Comparison of ENCODE assay signal across 13 mouse cellular contexts in the genomic region with DNA sequence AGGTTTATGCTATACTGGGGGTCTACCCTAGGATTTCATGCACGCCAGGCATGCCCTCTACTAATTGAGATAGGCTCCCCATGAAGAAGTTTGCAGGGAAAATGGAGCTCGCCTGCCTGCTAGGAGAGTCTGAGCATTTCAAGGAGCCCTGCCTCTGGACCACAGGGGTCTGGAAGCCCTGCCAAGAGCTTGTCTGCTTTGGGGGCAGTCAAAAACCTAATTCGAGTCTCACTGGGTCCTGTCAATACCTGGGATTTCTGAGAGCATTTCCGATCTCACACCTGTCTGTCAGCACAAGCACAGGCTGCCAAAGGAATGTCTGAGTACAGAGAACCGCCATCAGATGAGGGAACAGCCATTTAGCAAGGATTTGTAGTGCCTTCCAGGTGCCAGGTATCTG. TPM values are rescaled to one million over a fixed set of nuclear protein-coding genes. Genes with fewer than 3 reads are reported as not detected.
DNase-seq lines count a peak whose midpoint lies in the region; ATAC-seq and TF ChIP-seq lines count a peak whose summit lies in the region.
"Had no signal": no experiment of that assay in that cellular context is flagged by ENCODE, and none has a peak within 500 bp of the region (broad histone marks: within the 10 kb centered on the region; RNA-seq: fewer than 3 reads in every experiment).

No protein-coding gene starts in this region.

- TF ChIP-seq EP300 in liver, postnatal 0 days (IDR thresholded peaks at IDR 0.05; ENCODE audit: low read depth) = no peak

- H3K4me1 ChIP-seq in heart, embryonic 10.5 days = peaks cover 58% of the 10 kb centered on the region
- H3K4me1 ChIP-seq in liver, embryonic 12.5 days = peaks cover 45% of the 10 kb centered on the region
- peaks cover 18% of the 10 kb centered on the region for H3K4me1 ChIP-seq in embryonic fibroblast, embryonic 13.5 days (ENCODE audit: control insufficient read depth, insufficient read depth, low read length)
- H3K4me1 ChIP-seq in liver, postnatal 0 days (ENCODE audit: insufficient read depth) = peaks cover 41% of the 10 kb centered on the region

- WGBS in heart, embryonic 10.5 days = 41% methylated on average over 5 of the region's 5 CpGs
- 56% methylated on average over 5 of the region's 5 CpGs for WGBS in liver, embryonic 12.5 days (ENCODE audit: insufficient replicate concordance)
- 73% methylated on average over 5 of the region's 5 CpGs for WGBS in liver, postnatal 0 days (ENCODE audit: insufficient replicate concordance)

- H3K4me3 ChIP-seq in heart, embryonic 10.5 days = peak overlapping the region; percentile 57
- H3K4me3 ChIP-seq in liver, embryonic 12.5 days = no peak overlapping the region
- no peak overlapping the region for H3K4me3 ChIP-seq in embryonic fibroblast, embryonic 13.5 days (ENCODE audit: insufficient read depth, low read length)
- no peak overlapping the region for H3K4me3 ChIP-seq in liver, postnatal 0 days (ENCODE audit: low read depth, low read length)

- DNase-seq in heart, embryonic 10.5 days (ENCODE audit: low spot score) = no peak
- no peak for DNase-seq in heart, adult 9 months (ENCODE audit: low spot score in 2 of 2)
- no peak for DNase-seq in liver
- no peak for DNase-seq in liver, postnatal 0 days
- DNase-seq in frontal cortex, postnatal 10 days (ENCODE audit: low spot score in 2 of 2) = no peak
- no peak for DNase-seq in cerebellum, adult 18-20 months

- no peak for ATAC-seq in liver, embryonic 12.5 days
- ATAC-seq in liver, postnatal 0 days = no peak

- H3K9me3 ChIP-seq in heart, embryonic 10.5 days = no peaks in the 10 kb centered on the region
- H3K9me3 ChIP-seq in liver, embryonic 12.5 days (replicated peaks) = no peaks in the 10 kb centered on the region
- H3K9me3 ChIP-seq in liver, postnatal 0 days (ENCODE audit: low read length) = no peaks in the 10 kb centered on the region
- H3K9me3 ChIP-seq: forebrain, embryonic 13.5 days had no signal

- H3K4me2 ChIP-seq in liver, embryonic 12.5 days = peak overlapping the region; percentile 89; the same call in 1 of the 2 replicates
- 0 out of 2 replicates have a peak overlapping the region, but pooled peaks have one; percentile 87 for H3K4me2 ChIP-seq in liver, postnatal 0 days (ENCODE audit: low read depth, low read length)

- peaks cover 30% of the 10 kb centered on the region for H3K27me3 ChIP-seq in heart, embryonic 10.5 days (ENCODE audit: insufficient read depth, poor library complexity, severe bottlenecking)
- H3K27me3 ChIP-seq in liver, embryonic 12.5 days (replicated peaks) = peaks cover 42% of the 10 kb centered on the region
- H3K27me3 ChIP-seq in liver, postnatal 0 days (ENCODE audit: insufficient read depth, low read length) = no peaks in the 10 kb centered on the region

- TF ChIP-seq POLR2A in embryonic fibroblast, embryonic 13.5 days (IDR thresholded peaks at IDR 0.05; ENCODE audit: low read depth, low read length) = no peak

- no peaks in the 10 kb centered on the region for H3K36me3 ChIP-seq in heart, embryonic 10.5 days
- no peaks in the 10 kb centered on the region for H3K36me3 ChIP-seq in liver, embryonic 12.5 days
- no peaks in the 10 kb centered on the region for H3K36me3 ChIP-seq in liver, postnatal 0 days (replicated peaks; ENCODE audit: insufficient read depth, low read length)

- H3K9ac ChIP-seq in liver, embryonic 12.5 days = no peak overlapping the region
- no peak overlapping the region for H3K9ac ChIP-seq in liver, postnatal 0 days (replicated peaks)

- TF ChIP-seq CTCF in embryonic fibroblast, embryonic 13.5 days (IDR thresholded peaks at IDR 0.05; ENCODE audit: borderline replicate concordance, insufficient read depth, low read length) = no peak
- TF ChIP-seq CTCF in liver, postnatal 0 days (IDR thresholded peaks at IDR 0.05; ENCODE audit: low read depth) = no peak

- H3K27ac ChIP-seq in heart, embryonic 10.5 days = peak overlapping the region; percentile 91
- no peak overlapping the region for H3K27ac ChIP-seq in liver, embryonic 12.5 days
- peak overlapping the region; percentile 86 for H3K27ac ChIP-seq in embryonic fibroblast, embryonic 13.5 days (ENCODE audit: insufficient read depth, low read length)
- peak overlapping the region; percentile 97 for H3K27ac ChIP-seq in liver, postnatal 0 days (ENCODE audit: low read depth)
- H3K27ac ChIP-seq: forebrain, embryonic 13.5 days had no signal

RNA-seq across cellular contexts. Expression of gene Irf1, which starts 5.2 kb away (rescaled TPM):
- polyA plus RNA-seq in heart, embryonic 10.5 days (2016; fragmentation: Nextera tagmentation; extraction: Ambion mirVana) = 7.9 TPM in 2 replicates
- 7.3 and 7.5 TPM in 2 replicates for polyA plus RNA-seq in liver, embryonic 12.5 days (2016; fragmentation: Nextera tagmentation; extraction: Ambion mirVana)
- 19.7 and 35.1 TPM in 2 replicates for polyA plus RNA-seq in embryonic fibroblast, embryonic 13.5 days (2011; ENCODE audit: insufficient read length, low read depth, missing spikeins)
- 22.0 and 24.5 TPM in 2 replicates for polyA plus RNA-seq in liver, postnatal 0 days (2015; fragmentation: Nextera tagmentation; extraction: Ambion mirVana)

RNA-seq across cellular contexts. Expression of gene Gm17334, which starts 8.4 kb away (rescaled TPM):
- polyA plus RNA-seq in heart, embryonic 10.5 days (2016; fragmentation: Nextera tagmentation; extraction: Ambion mirVana) = not detected in 2 replicates
- polyA plus RNA-seq in liver, embryonic 12.5 days (2016; fragmentation: Nextera tagmentation; extraction: Ambion mirVana) = 0.13 TPM in 1 of 2 replicates, not detected in the other
- not detected in 2 replicates for polyA plus RNA-seq in embryonic fibroblast, embryonic 13.5 days (2011; ENCODE audit: insufficient read length, low read depth, missing spikeins)
- 0.12 and 0.23 TPM in 2 replicates for polyA plus RNA-seq in liver, postnatal 0 days (2015; fragmentation: Nextera tagmentation; extraction: Ambion mirVana)
- polyA plus RNA-seq: brain, embryonic 14.5 days; forebrain, embryonic 13.5 days; midbrain, embryonic 11.5 days; neural tube, embryonic 14.5 days; testis, adult 2 months had no signal

RNA-seq across cellular contexts. Expression of gene Il5, which starts 44.0 kb away (rescaled TPM):
- not detected in 2 replicates for polyA plus RNA-seq in heart, embryonic 10.5 days (2016; fragmentation: Nextera tagmentation; extraction: Ambion mirVana)
- polyA plus RNA-seq in liver, embryonic 12.5 days (2016; fragmentation: Nextera tagmentation; extraction: Ambion mirVana) = not detected in 2 replicates
- polyA plus RNA-seq in embryonic fibroblast, embryonic 13.5 days (2011; ENCODE audit: insufficient read length, low read depth, missing spikeins) = not detected in 2 replicates
- not detected in 2 replicates for polyA plus RNA-seq in liver, postnatal 0 days (2015; fragmentation: Nextera tagmentation; extraction: Ambion mirVana)
- polyA plus RNA-seq: brain, embryonic 14.5 days; forebrain, embryonic 13.5 days; midbrain, embryonic 11.5 days; neural tube, embryonic 14.5 days had no signal

RNA-seq across cellular contexts. Expression of gene Rad50, which starts 57.5 kb away (rescaled TPM):
- 22.0 and 26.5 TPM in 2 replicates for polyA plus RNA-seq in heart, embryonic 10.5 days (2016; fragmentation: Nextera tagmentation; extraction: Ambion mirVana)
- polyA plus RNA-seq in liver, embryonic 12.5 days (2016; fragmentation: Nextera tagmentation; extraction: Ambion mirVana) = 25.6 TPM in 2 replicates
- polyA plus RNA-seq in embryonic fibroblast, embryonic 13.5 days (2011; ENCODE audit: insufficient read length, low read depth, missing spikeins) = 25.8 and 31.7 TPM in 2 replicates
- 9.7 and 11.1 TPM in 2 replicates for polyA plus RNA-seq in liver, postnatal 0 days (2015; fragmentation: Nextera tagmentation; extraction: Ambion mirVana)
